7 mouse cellular contexts compared by ENCODE assay signal in the genomic region with DNA sequence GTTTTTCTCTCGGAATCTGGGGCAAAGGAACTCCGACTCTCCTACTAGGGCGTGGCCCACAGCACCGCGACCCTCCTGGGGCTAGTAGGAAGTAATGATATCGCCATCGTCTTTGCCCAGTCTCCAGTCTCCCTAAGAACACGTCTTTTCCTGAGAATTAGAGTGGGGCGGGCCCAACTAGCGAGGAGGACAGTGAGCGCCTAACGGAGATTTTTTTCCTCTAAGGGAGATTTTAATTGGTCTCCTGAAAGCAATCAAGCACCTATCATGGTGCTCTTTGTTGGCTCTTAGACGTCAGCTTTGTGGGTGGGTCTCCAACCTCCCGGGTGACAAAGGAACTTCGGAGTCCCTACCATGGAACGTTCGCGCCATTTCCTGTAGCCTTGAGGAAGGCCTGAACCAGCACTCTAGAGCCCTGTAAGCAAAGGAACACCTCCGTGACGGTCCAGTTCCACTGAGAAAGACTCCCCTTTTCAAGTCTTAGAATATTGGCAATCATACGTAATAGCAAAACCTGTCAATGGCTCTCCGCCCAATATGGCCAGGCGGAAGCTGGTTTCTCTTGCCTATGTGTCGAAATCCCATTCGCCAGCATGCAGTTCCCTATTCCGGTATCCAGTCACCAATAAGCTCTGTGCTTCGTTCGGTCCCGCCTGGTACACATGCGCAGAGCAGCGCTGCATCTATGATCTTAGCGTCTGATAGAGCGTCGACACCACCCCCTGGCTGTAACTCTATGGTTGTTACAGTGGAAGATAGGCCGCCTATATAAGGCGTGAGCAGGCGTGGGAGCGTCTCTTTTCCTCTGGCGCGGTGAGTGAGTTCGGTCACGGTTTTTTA. TPM values are rescaled to one million over a fixed set of nuclear protein-coding genes. Genes with fewer than 3 reads are reported as not detected.
DNase-seq lines count a peak whose midpoint lies in the region; ATAC-seq lines count a peak whose summit lies in the region.

A gene (plus strand): TSS at position 751 of the 840 bp plus-strand sequence.

- peak within 1 kb of the TSS; percentile 70 for H3K9ac ChIP-seq in embryonic facial prominence, embryonic 12.5 days
- peak within 1 kb of the TSS; percentile 64 for H3K9ac ChIP-seq in limb, embryonic 11.5 days (ENCODE audit: low read length)
- peak within 1 kb of the TSS; percentile 65 for H3K9ac ChIP-seq in midbrain, embryonic 14.5 days (replicated peaks; ENCODE audit: low read length)

- H3K9me3 ChIP-seq in embryonic facial prominence, embryonic 12.5 days, result no peaks in the 10 kb centered on the region
- no peaks in the 10 kb centered on the region for H3K9me3 ChIP-seq in limb, embryonic 11.5 days (ENCODE audit: control insufficient read depth, low read length)
- H3K9me3 ChIP-seq in midbrain, embryonic 14.5 days (ENCODE audit: control insufficient read depth, low read length), result no peaks in the 10 kb centered on the region

- H3K27ac ChIP-seq in embryonic facial prominence, embryonic 12.5 days, result peak within 1 kb of the TSS; percentile 92
- H3K27ac ChIP-seq in limb, embryonic 11.5 days (replicated peaks; ENCODE audit: low read depth, low read length), result peak within 1 kb of the TSS; percentile 89
- H3K27ac ChIP-seq in midbrain, embryonic 14.5 days (replicated peaks; ENCODE audit: low read depth, low read length), result peak within 1 kb of the TSS; percentile 97

- 19% methylated on average over 42 of the region's 42 CpGs for WGBS in embryonic facial prominence, embryonic 12.5 days
- WGBS in limb, embryonic 11.5 days, result 13% methylated on average over 42 of the region's 42 CpGs
- WGBS in midbrain, embryonic 14.5 days, result 18% methylated on average over 42 of the region's 42 CpGs

- H3K4me1 ChIP-seq in embryonic facial prominence, embryonic 12.5 days, result no peaks in the 10 kb centered on the region
- no peaks in the 10 kb centered on the region for H3K4me1 ChIP-seq in limb, embryonic 11.5 days (ENCODE audit: control insufficient read depth, insufficient read depth, low read length)
- 0 out of 2 replicates have a peak, but pooled peaks cover 2% of the 10 kb centered on the region for H3K4me1 ChIP-seq in midbrain, embryonic 14.5 days (ENCODE audit: control insufficient read depth, insufficient read depth, low read length)

- H3K4me2 ChIP-seq in embryonic facial prominence, embryonic 12.5 days (replicated peaks), result peak within 1 kb of the TSS; percentile 54
- peak within 1 kb of the TSS; percentile 45 for H3K4me2 ChIP-seq in limb, embryonic 11.5 days (ENCODE audit: low read depth, severe bottlenecking)
- H3K4me2 ChIP-seq in midbrain, embryonic 14.5 days (ENCODE audit: low read length), result peak within 1 kb of the TSS; percentile 61

- peak within 1 kb of the TSS; percentile 60 for H3K4me3 ChIP-seq in embryonic facial prominence, embryonic 12.5 days
- H3K4me3 ChIP-seq in limb, embryonic 11.5 days (ENCODE audit: low read depth, low read length), result peak within 1 kb of the TSS; percentile 50
- H3K4me3 ChIP-seq in midbrain, embryonic 14.5 days (replicated peaks; ENCODE audit: low read depth, low read length), result peak within 1 kb of the TSS; percentile 52

- H3K27me3 ChIP-seq in embryonic facial prominence, embryonic 12.5 days, result no peaks in the 10 kb centered on the region
- no peaks in the 10 kb centered on the region for H3K27me3 ChIP-seq in limb, embryonic 11.5 days (ENCODE audit: control insufficient read depth, insufficient read depth, low read length)
- no peaks in the 10 kb centered on the region for H3K27me3 ChIP-seq in midbrain, embryonic 14.5 days (ENCODE audit: control insufficient read depth, insufficient read depth, low read length)

- peak; percentile 82 for DNase-seq in adrenal gland, postnatal 25 days
- peak; percentile 100 for DNase-seq in heart, adult 11 months
- DNase-seq in kidney, adult 18-20 months, result peak; percentile 87
- DNase-seq in limb, embryonic 11.5 days (ENCODE audit: low spot score), result peak; percentile 90
- peak; percentile 95 for DNase-seq in midbrain, embryonic 14.5 days
- DNase-seq in spleen, adult 18-20 months, result peak; percentile 72 to 84

- peak; percentile 96 for ATAC-seq in embryonic facial prominence, embryonic 12.5 days (ENCODE audit: insufficient number of reproducible peaks, insufficient read depth, low FRiP score, low TSS enrichment)
- ATAC-seq in limb, embryonic 11.5 days (ENCODE audit: insufficient number of reproducible peaks, low FRiP score, low TSS enrichment, low read depth), result peak; percentile 93
- ATAC-seq in midbrain, embryonic 14.5 days (ENCODE audit: low FRiP score, low TSS enrichment), result peak; percentile 95

- 0 out of 2 replicates have a peak, but pooled peaks cover 4% of the 10 kb centered on the region for H3K36me3 ChIP-seq in embryonic facial prominence, embryonic 12.5 days
- H3K36me3 ChIP-seq in limb, embryonic 11.5 days (ENCODE audit: control insufficient read depth, insufficient read depth, low read length), result no peaks in the 10 kb centered on the region; the same call in 1 of the 2 replicates
- H3K36me3 ChIP-seq in midbrain, embryonic 14.5 days (ENCODE audit: control insufficient read depth, insufficient read depth, low read length), result peaks cover 12% of the 10 kb centered on the region; the same call in 1 of the 2 replicates

RNA-seq across cellular contexts. Expression of the gene that starts here (rescaled TPM):
- total RNA-seq in adrenal gland, postnatal 25 days (2021), result 164 and 380 TPM in 2 replicates
- 745 and 775 TPM in 2 replicates for polyA plus RNA-seq in embryonic facial prominence, embryonic 12.5 days (2016; fragmentation: Nextera tagmentation; extraction: Ambion mirVana)
- 867 and 882 TPM in 2 replicates for polyA plus RNA-seq in limb, embryonic 11.5 days (2014; fragmentation: Nextera tagmentation; extraction: Ambion mirVana)
- 527 and 538 TPM in 2 replicates for polyA plus RNA-seq in midbrain, embryonic 14.5 days (2014; fragmentation: Nextera tagmentation; extraction: Ambion mirVana)

Comparison
In these comparisons a context has a peak if more than half of its experiments do, and no peak if none do; other contexts are left out.
1. Peak in every context shown above with its lines: DNase-seq, ATAC-seq, H3K4me3 ChIP-seq and H3K27ac ChIP-seq.